Mouse (Mus musculus) embryonic facial prominence, embryonic 14.5 days (tissue): ENCODE results near the gene Tubb2b. TPM values are rescaled to one million over a fixed set of nuclear protein-coding genes. Genes with fewer than 3 reads are reported as not detected.

Experiments
- ATAC-seq: fragments of 200-750 bp; cut with Nextera tagmentation; 2 replicates; pipeline ENCODE4 v1.8.0; 2017; ENCODE audit warnings: low read depth, moderate number of reproducible peaks, moderate TSS enrichment
- DNase-seq: peaks from one replicate; pipeline ENCODE4 v3.0.0-alpha.2; 2015; ENCODE audit warnings: low spot score
- H3K27ac ChIP-seq: fragments of 300-500 bp; sonication (generic); replicated peaks from 2 replicates; pipeline ENCODE4 v1.5.1; 2014; ENCODE audit warnings: low read depth, mild to moderate bottlenecking, low read length, moderate library complexity
- H3K27me3 ChIP-seq: fragments of 300-500 bp; sonication (generic); replicated peaks from 2 replicates; pipeline ENCODE4 v1.6.1; 2014; ENCODE audit warnings: low read length; ENCODE audit not compliant: control insufficient read depth, insufficient read depth
- H3K36me3 ChIP-seq: fragments of 300-500 bp; sonication (generic); 2 replicates; pipeline ENCODE4 v1.6.1; 2014; ENCODE audit warnings: low read length, mixed read lengths; ENCODE audit not compliant: control insufficient read depth, insufficient read depth
- H3K4me1 ChIP-seq: fragments of 300-500 bp; sonication (generic); 2 replicates; pipeline ENCODE4 v1.6.1; 2014; ENCODE audit warnings: antibody characterized with exemption, low read length; ENCODE audit not compliant: control insufficient read depth, insufficient read depth
- H3K4me2 ChIP-seq: fragments of 300-500 bp; sonication (generic); 2 replicates; pipeline ENCODE4 v1.6.1; 2014; ENCODE audit warnings: low read depth, mild to moderate bottlenecking, low read length, moderate library complexity, mixed read lengths
- H3K4me3 ChIP-seq: fragments of 300-500 bp; sonication (generic); 2 replicates; pipeline ENCODE4 v1.5.1; 2014; ENCODE audit warnings: low read depth, mild to moderate bottlenecking, low read length
- H3K9ac ChIP-seq: fragments of 300-500 bp; sonication (generic); 2 replicates; pipeline ENCODE4 v1.6.1; 2014; ENCODE audit warnings: low read depth, mild to moderate bottlenecking, low read length, moderate library complexity, mixed read lengths
- H3K9me3 ChIP-seq: fragments of 300-500 bp; sonication (generic); 2 replicates; pipeline ENCODE4 v1.6.1; 2016; ENCODE audit warnings: low read length; ENCODE audit not compliant: control insufficient read depth
- WGBS: fragments of 180-500 bp; shearing (Covaris S2); extraction: QIAGEN DNeasy Blood & Tissue Kit; methylation state at CpG from one replicate; pipeline ENCODE4 v1.1.7; 2014; 5-methylcytosine and 5-hydroxymethylcytosine counted together
- polyA plus RNA-seq: library from polyadenylated mRNA; unstranded; fragments of >200 nt; fragmentation: Nextera tagmentation; extraction: Ambion mirVana; gene quantifications from 2 replicates; pipeline ENCODE4 v1.2.1, GENCODE M21; 2014

Gene Tubb2b
- polyA plus RNA-seq, 1 experiment from 2014 or later: 52.1 TPM

- DNase-seq: no peak
- no peak for ATAC-seq
- WGBS: 38% methylated on average over 5 of the region's 5 CpGs
- peak overlapping the region; percentile 86 for H3K27ac ChIP-seq
- H3K4me1 ChIP-seq: peaks cover 13% of the 10 kb centered on the region
- H3K9ac ChIP-seq: peak overlapping the region; percentile 55; the same call in 1 of the 2 replicates
- H3K4me3 ChIP-seq: peak overlapping the region; percentile 41
- H3K27me3 ChIP-seq: no peaks in the 10 kb centered on the region
- H3K36me3 ChIP-seq: no peaks in the 10 kb centered on the region
- H3K4me2 ChIP-seq: peak overlapping the region; percentile 59
- H3K9me3 ChIP-seq: no peaks in the 10 kb centered on the region
Measured at GRCm38 (mm10) chr13:34149463-34150176, 19.4 kb upstream of the Tubb2b start.

DNA sequence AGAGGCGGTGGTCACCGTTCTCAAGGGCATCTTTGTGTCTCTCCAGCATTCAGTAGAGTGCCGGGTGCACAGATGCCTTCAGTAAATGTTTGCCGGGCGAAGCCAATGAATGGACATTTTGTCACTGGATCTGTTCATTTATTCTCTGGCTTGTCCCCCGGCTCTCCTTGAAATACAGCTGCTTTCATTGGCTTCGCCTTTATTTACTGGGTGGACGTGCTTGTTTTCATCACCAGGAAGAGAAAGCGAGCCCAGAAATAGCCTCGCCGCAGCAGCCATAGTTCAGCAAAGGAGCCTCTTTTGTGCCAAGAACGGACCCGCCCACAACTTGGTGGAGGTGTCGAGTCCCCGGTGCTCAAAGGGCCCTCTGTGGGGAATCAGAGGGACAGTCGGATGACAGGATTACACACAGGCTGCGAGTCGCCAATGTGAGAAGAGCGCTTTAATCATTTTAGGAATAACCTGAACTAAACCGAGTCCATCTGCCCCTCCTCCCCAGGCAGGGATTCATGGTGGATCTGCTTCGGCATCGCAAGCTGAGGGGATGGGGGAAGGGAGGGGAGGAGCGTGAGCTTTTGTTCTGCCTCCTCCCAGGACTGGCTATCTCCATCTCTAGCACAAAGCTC, 18.6 kb upstream of the Tubb2b start:
- WGBS: 2% methylated on average over 23 of the region's 23 CpGs
- ATAC-seq: peak; percentile 87
- H3K36me3 ChIP-seq: no peaks in the 10 kb centered on the region
- H3K27ac ChIP-seq: peak overlapping the region; percentile 86
- peaks cover 11% of the 10 kb centered on the region for H3K4me1 ChIP-seq
- DNase-seq: peak; percentile 89
- no peaks in the 10 kb centered on the region for H3K27me3 ChIP-seq
- peak overlapping the region; percentile 41 for H3K4me3 ChIP-seq
- H3K9ac ChIP-seq: peak overlapping the region; percentile 55
- no peaks in the 10 kb centered on the region for H3K9me3 ChIP-seq
- peak overlapping the region; percentile 59 for H3K4me2 ChIP-seq

- peak overlapping the region; percentile 59 for H3K4me2 ChIP-seq
- no peak for DNase-seq
- H3K27ac ChIP-seq: peak overlapping the region; percentile 86
- ATAC-seq: no peak
- peaks cover 11% of the 10 kb centered on the region for H3K4me1 ChIP-seq
- no peaks in the 10 kb centered on the region for H3K9me3 ChIP-seq
- 81% methylated on average over 3 of the region's 3 CpGs for WGBS
- H3K9ac ChIP-seq: no peak overlapping the region; the same call in 1 of the 2 replicates
- no peaks in the 10 kb centered on the region for H3K36me3 ChIP-seq
- H3K27me3 ChIP-seq: no peaks in the 10 kb centered on the region
- no peak overlapping the region for H3K4me3 ChIP-seq
Measured at GRCm38 (mm10) chr13:34148181-34148580, 17.9 kb upstream of the Tubb2b start.

- Histone ChIP-seq H3K4me1 (peaks cover 11% of the 10 kb centered on the region), H3K4me3 (no peak overlapping the region), H3K9ac (no peak overlapping the region), H3K27me3 (no peaks in the 10 kb centered on the region), H3K9me3 (no peaks in the 10 kb centered on the region), H3K36me3 (no peaks in the 10 kb centered on the region), H3K27ac (no peak overlapping the region), H3K4me2 (no peak overlapping the region)
- no peak for DNase-seq
- WGBS: 56% methylated on average over 3 of the region's 3 CpGs
- ATAC-seq: no peak
Measured at GRCm38 (mm10) chr13:34146916-34147315, 16.6 kb upstream of the Tubb2b start.

GRCm38 (mm10) chr13:34143389-34143788, 13.1 kb upstream of the Tubb2b start:
- Histone ChIP-seq H3K36me3 (no peaks in the 10 kb centered on the region), H3K9ac (no peak overlapping the region), H3K4me3 (no peak overlapping the region), H3K4me2 (no peak overlapping the region), H3K27ac (no peak overlapping the region), H3K9me3 (no peaks in the 10 kb centered on the region), H3K4me1 (no peaks in the 10 kb centered on the region), H3K27me3 (no peaks in the 10 kb centered on the region)
- 45% methylated on average over 5 of the region's 5 CpGs for WGBS
- DNase-seq (no peak), ATAC-seq (peak; percentile 41; the same call in 1 of the 2 replicates)

- H3K36me3 ChIP-seq: no peaks in the 10 kb centered on the region
- DNase-seq (peak; percentile 76), ATAC-seq (peak; percentile 31; the same call in 1 of the 2 replicates)
- no peaks in the 10 kb centered on the region for H3K27me3 ChIP-seq
- 41% methylated on average over 7 of the region's 7 CpGs for WGBS
- H3K4me2 ChIP-seq: no peak overlapping the region
- no peak overlapping the region for H3K4me3 ChIP-seq
- no peaks in the 10 kb centered on the region for H3K9me3 ChIP-seq
- no peak overlapping the region for H3K9ac ChIP-seq
- H3K4me1 ChIP-seq: peaks cover 22% of the 10 kb centered on the region
- 0 out of 2 replicates have a peak overlapping the region, but pooled peaks have one; percentile 44 for H3K27ac ChIP-seq
Measured at GRCm38 (mm10) chr13:34136605-34137004, 6.3 kb upstream of the Tubb2b start.

- 69% methylated on average over 7 of the region's 7 CpGs for WGBS
- Histone ChIP-seq H3K9ac (no peak overlapping the region), H3K27ac (no peak overlapping the region; the same call in 1 of the 2 replicates), H3K36me3 (no peaks in the 10 kb centered on the region), H3K27me3 (no peaks in the 10 kb centered on the region), H3K4me3 (no peak overlapping the region), H3K9me3 (no peaks in the 10 kb centered on the region), H3K4me2 (peak overlapping the region; percentile 85; the same call in 1 of the 2 replicates), H3K4me1 (peaks cover 35% of the 10 kb centered on the region)
- DNase-seq (no peak), ATAC-seq (no peak)
Measured at GRCm38 (mm10) chr13:34134276-34134675, 4.0 kb upstream of the Tubb2b start.

- H3K27ac ChIP-seq: no peak overlapping the region; the same call in 1 of the 2 replicates
- peak overlapping the region; percentile 85 for H3K4me2 ChIP-seq
- ATAC-seq: no peak
- peaks cover 35% of the 10 kb centered on the region for H3K4me1 ChIP-seq
- 17% methylated on average over 15 of the region's 15 CpGs for WGBS
- H3K9me3 ChIP-seq: no peaks in the 10 kb centered on the region
- H3K4me3 ChIP-seq: peak overlapping the region; percentile 25
- H3K27me3 ChIP-seq: no peaks in the 10 kb centered on the region
- peak overlapping the region; percentile 53 for H3K9ac ChIP-seq
- no peaks in the 10 kb centered on the region for H3K36me3 ChIP-seq
- DNase-seq: no peak
Measured at GRCm38 (mm10) chr13:34133326-34134071, 3.2 kb upstream of the Tubb2b start.
